Mouse (Mus musculus) lung, adult 2 months (tissue): Measurements from ENCODE around the gene Gm38394.

Source experiments
- CTCF ChIP-seq: fragments of 200-500 bp; IDR thresholded peaks from 2 replicates; pipeline ENCODE4 v1.5.1; 2011; ENCODE audit warnings: mild to moderate bottlenecking, low read length, control low read depth; ENCODE audit not compliant: insufficient read depth
- POLR2A ChIP-seq: fragments of 200-500 bp; IDR thresholded peaks from 2 replicates; pipeline ENCODE4 v1.6.1; 2011; ENCODE audit warnings: low read depth, mild to moderate bottlenecking, control low read depth, low read length, borderline replicate concordance; ENCODE audit errors: extremely low read depth

DNA sequence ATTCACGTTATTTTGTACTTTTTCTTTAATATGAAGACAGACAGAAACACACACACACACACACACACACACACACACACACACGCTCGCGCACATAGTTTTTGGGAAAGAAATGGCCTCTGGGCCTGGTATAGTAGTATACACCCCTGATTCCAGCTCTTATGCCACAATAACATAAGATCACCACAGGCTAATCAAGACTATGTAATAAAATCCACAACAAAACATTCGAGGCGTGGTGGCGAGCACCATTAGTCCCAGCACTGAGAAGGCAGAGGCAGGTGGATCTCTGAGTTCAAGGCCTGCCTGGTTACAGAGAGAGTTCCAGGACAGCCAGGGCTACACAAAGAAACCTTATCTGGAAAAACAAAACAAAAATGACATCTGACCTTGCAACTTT is 1.8 kb upstream of the Gm38394 start:
- TF ChIP-seq POLR2A (no peak), CTCF (no peak)
